Mouse (Mus musculus) macrophage (primary cell): ENCODE results near the gene Cyp2d40. TPM values are rescaled to one million over a fixed set of nuclear protein-coding genes. Genes with fewer than 3 reads are reported as not detected.
"Not testable (repeated sequence)": the region's sequence is repeated elsewhere in the genome, so short reads cannot be mapped to it uniquely, and the experiment has no call there.

ENCODE experiments used
- H3K27ac ChIP-seq: fragments of 350-480 bp; formaldehyde crosslinking; 2 replicates; pipeline ENCODE4 v1.9.0; 2021
- H3K36me3 ChIP-seq: fragments of 350-480 bp; formaldehyde crosslinking; 2 replicates; pipeline ENCODE4 v1.9.0; 2021; ENCODE audit errors: inconsistent target
- H3K4me3 ChIP-seq: fragments of 350-480 bp; formaldehyde crosslinking; 2 replicates; pipeline ENCODE4 v1.9.0; 2021; ENCODE audit errors: inconsistent target
- H3K79me2 ChIP-seq: fragments of 350-480 bp; formaldehyde crosslinking; 2 replicates; pipeline ENCODE4 v1.9.0; 2021; ENCODE audit errors: inconsistent target
- WGBS: methylation state at CpG from one replicate; pipeline ENCODE4 v1.1.7; 2026; ENCODE audit warnings: inconsistent platforms; ENCODE audit not compliant: missing documents; 5-methylcytosine and 5-hydroxymethylcytosine counted together
- polyA plus RNA-seq: library from polyadenylated mRNA; stranded (reverse); fragments of 250-400 nt; gene quantifications from 3 replicates; pipeline ENCODE4 v1.2.4, GENCODE M21; 2018; ENCODE audit warnings: inconsistent platforms

Gene Cyp2d40
- polyA plus RNA-seq, 1 experiment from 2014 or later: not detected

GRCm38 (mm10) chr15:82764881-82765280, 898 bp upstream of the Cyp2d40 start:
- 81% methylated on average over 6 of the region's 6 CpGs for WGBS
- no peaks in the 10 kb centered on the region for H3K36me3 ChIP-seq
- H3K27ac ChIP-seq: no peak overlapping the region
- no peak overlapping the region for H3K4me3 ChIP-seq
- H3K79me2 ChIP-seq: no peaks in the 10 kb centered on the region

GRCm38 (mm10) chr15:82748141-82748540, 15.8 kb downstream of the Cyp2d40 start:
- WGBS: 43% methylated on average over 1 of the region's 1 CpGs
- no peak overlapping the region for H3K27ac ChIP-seq
- no peaks in the 10 kb centered on the region for H3K36me3 ChIP-seq
- no peaks in the 10 kb centered on the region for H3K79me2 ChIP-seq
- no peak overlapping the region for H3K4me3 ChIP-seq

- Histone ChIP-seq H3K27ac (no peak overlapping the region), H3K79me2 (no peaks in the 10 kb centered on the region), H3K4me3 (no peak overlapping the region), H3K36me3 (no peaks in the 10 kb centered on the region)
- 36% methylated on average over 1 of the region's 1 CpGs for WGBS
These were observed 16.5 kb downstream of the Cyp2d40 start for GRCm38 (mm10) chr15:82747516-82747915.

- not testable (repeated sequence) for H3K4me3 ChIP-seq, H3K36me3 ChIP-seq, H3K27ac ChIP-seq, H3K79me2 ChIP-seq
- WGBS: 98% methylated on average over 4 of the region's 4 CpGs
These were observed 30.6 kb downstream of the Cyp2d40 start for GRCm38 (mm10) chr15:82733331-82733925.

Other genes with a start within 250 kb of the Cyp2d40 start
- gene Cyp2d12, start 209.1 kb downstream of the Cyp2d40 start, polyA plus RNA-seq: not detected in 3 replicates
- not detected in 3 replicates for gene Cyp2d34, start 143.2 kb downstream of the Cyp2d40 start, polyA plus RNA-seq
- gene Cyp2d26, start 30.1 kb upstream of the Cyp2d40 start, polyA plus RNA-seq: not detected in 3 replicates
- gene Tcf20, start 223.7 kb upstream of the Cyp2d40 start, polyA plus RNA-seq: 14.9 to 18.5 TPM (median 15.9 TPM) in 3 replicates